Mouse (Mus musculus) heart, postnatal 36 days (tissue): Measurements from ENCODE around the gene Tube1. TPM values are rescaled to one million over a fixed set of nuclear protein-coding genes. Genes with fewer than 3 reads are reported as not detected.

Source experiments
- DNase-seq, 2 experiments: peaks; one replicate each; pipeline ENCODE4 v3.0.0; 2021 to 2022
- intact Hi-C: fragments of 180-260 bp; cut with DNase I; formaldehyde crosslinking; loops from one replicate; pipeline ENCODE4 v1.15.1; 2025
- total RNA-seq, 2 experiments: library from RNA; stranded (reverse); gene quantifications; 2 replicates each; pipeline ENCODE4 v1.2.3; 2021

Tube1 gene
- 1 to 10 TPM; 1.0 to 1.2 TPM for total RNA-seq

DNA sequence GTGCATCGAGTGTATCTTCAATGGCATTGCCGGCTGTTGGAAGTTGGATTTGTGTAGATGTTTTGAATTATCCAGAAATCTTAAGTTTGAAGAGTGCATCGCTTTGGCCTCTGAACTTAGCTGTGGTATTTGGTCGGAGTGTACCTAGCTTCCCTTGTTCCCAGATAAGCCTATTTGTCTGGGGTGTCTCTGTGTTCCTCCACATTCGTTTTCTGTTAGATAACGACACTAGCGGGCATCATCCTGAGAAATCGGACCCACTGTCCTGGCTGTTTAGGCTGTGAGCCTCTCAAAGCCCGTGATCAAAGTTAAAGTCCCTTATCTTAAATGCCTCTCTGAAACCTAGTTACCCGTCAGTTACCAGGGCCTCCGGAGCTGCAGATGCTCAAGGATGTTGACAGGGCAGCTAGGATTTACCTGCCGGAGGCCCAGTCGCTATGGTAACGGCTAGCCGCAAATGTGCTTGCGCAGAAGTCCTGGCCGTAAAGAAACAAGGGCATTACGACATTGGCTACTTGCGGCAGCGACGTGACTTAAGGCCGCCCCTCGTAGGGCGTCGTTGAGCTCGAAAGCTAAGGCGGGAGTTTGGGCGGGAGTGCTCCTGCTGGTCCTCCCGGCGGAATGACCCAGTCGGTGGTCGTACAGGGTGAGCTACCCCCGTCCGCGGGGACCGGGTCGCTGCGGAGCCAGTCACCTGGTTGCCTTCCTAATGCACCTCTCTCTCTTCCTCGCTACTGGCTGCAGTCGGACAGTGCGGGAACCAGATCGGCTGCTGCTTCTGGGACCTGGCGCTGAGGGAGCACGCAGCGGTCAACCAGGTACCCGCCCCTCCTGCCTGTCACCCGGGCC lies at the start of gene Tube1, which contains the start of gene Fam229b:
TSS of gene Tube1 (plus strand) at position 515 of the 849 bp plus-strand sequence.
TSS of gene Fam229b (minus strand) at position 453 of the 849 bp plus-strand sequence.
- DNase-seq: peak; percentile 83 to 84
- intact Hi-C loops: no loop called here

DNA sequence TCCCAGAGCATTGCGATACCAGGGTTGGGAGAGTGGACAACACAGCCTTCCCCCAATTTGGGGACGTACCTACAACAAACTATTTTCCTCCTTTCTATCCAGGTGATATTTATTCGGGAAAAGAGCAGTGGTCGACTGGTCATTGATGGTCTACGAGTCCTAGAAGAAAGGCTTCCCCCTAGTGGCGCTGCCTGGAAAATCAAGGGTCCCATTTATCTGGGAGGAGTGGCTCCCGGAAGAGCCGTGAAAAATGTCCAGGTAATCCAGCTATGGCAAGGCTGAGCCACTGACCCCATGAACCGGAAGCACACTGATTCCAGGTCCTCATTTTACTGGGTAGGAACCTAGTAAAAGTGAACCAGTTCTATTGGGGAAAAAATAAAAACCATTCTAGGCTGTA lies 36.8 kb upstream of the Tube1 start:
- intact Hi-C loops: no loop called here
- DNase-seq: peak in 1 of 2 experiments; percentile 25

- no peak for DNase-seq
- intact Hi-C loops: no loop called here
Measured at GRCm38 (mm10) chr10:39098746-39099145, 35.0 kb upstream of the Tube1 start.

GRCm38 (mm10) chr10:39104803-39105449 lies 28.9 kb upstream of the Tube1 start:
- no peak for DNase-seq
- intact Hi-C loops: no loop called here

- DNase-seq: no peak
- intact Hi-C loops: no loop called here
Measured at GRCm38 (mm10) chr10:39106413-39106812, 27.4 kb upstream of the Tube1 start.

- no peak for DNase-seq
- intact Hi-C loops: no loop called here
Measured at GRCm38 (mm10) chr10:39106935-39107334, 26.8 kb upstream of the Tube1 start.

DNA sequence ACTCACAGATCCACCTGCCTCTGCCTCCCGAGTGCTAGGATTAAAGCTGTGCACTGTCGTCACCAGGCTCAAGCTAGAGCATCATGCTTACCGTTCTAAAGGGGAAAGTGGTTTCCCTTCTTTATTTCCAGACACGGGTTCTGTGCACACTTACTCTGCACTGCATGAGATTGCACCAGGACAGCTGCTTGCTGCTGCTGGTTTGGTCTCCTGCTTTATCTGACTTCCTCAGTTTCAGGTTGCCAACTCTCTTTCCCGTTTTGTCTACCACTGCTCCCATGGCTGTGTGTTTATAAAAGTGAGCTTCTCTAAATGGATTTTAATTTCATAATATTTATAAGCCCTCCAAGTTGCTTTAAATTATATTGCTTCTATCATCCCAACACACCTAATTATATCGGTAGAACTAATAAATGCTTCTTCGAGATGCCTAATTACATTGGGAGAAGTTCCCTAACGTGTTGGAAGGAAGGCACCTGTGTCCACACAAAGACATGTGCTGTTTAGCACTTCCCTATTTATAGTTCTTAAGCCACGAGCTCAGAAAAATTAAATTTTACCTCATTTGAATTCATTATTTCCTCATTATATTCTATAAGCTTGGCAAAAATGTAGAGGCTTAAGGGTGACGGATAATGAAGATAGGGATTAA lies 24.8 kb upstream of the Tube1 start:
- no peak for DNase-seq
- intact Hi-C loops: no loop called here

DNA sequence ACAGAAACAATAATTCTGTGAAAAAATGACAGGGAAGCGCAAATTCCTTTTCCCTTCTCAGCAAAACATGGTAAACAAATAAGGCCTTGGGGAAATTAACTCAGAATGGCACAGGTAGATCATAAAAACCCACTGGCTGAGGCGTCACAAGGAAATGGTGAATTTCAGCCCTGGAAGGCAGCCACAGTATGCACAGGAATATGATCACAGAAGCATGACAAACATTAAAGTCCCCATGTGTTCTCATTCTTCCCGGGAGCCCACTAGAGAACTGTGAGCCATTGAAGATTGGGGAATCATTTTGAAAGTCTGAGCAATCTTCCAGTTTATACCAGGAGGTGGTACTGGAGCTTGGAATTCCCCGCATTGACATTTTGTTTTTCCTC lies 24.3 kb upstream of the Tube1 start:
- no peak for DNase-seq
- intact Hi-C loops: no loop called here

DNA sequence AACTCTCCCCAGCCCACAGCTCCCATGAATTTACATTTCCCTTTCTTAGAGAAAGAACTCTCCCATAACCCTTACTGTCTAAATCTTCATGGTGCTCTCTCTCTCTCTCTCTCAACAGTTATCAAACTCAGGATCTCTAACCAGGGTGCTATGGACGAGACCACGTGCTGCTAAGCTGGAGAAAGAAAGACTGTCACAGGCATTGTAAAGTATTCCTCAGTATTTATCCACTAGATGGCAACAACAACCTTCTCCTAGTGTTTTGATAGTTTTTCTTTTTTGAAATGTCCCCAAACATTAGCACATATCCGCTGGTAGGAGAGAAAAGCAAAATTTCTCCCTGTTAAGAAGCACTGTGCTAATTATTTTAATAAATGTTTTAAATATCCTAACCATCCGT lies 12.4 kb upstream of the Tube1 start:
- intact Hi-C loops: no loop called here
- no peak for DNase-seq

DNA sequence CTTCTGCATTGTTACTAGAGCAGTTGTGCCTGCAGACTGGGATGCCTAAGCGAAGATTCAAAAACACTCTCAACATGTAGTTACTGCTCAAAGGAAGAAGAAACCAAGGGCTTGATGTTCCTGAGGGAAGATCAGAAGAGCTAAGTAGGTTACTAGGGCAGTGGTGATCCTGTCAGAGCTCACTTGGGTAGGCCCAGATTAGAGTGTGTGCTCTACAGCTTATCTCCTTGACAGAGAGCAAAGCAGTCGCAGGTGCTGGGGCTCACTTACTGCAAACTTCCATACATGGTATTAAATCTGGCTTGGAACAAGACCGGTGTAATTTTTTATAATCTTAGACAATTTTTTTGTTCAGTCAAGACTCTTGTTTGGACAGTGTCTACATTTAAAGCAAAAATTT lies 4.0 kb downstream of the Tube1 start:
- intact Hi-C loops: no loop called here
- no peak for DNase-seq

- intact Hi-C loops: no loop called here
- no peak for DNase-seq
Measured at GRCm38 (mm10) chr10:39138761-39139160, 5.0 kb downstream of the Tube1 start.

DNA sequence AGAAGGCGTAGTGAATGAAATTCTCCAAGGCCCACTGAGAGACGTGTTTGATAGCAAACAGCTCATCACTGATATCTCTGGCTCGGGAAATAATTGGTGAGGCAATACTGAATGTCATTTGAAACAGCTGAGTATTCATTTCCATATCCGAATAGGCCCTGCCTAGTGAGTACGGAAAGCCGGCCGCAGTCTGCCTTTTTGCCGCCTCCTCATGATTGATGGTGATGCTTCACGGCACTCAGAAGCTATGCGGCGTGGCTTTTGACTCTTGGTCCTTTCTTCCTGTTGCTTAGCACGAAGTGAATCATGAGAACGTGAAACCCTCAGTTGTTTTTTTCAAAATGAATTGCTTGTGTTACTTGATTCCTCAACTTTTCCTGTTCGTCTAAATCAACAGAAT lies 7.1 kb downstream of the Tube1 start:
- intact Hi-C loops: no loop called here
- DNase-seq: no peak

GRCm38 (mm10) chr10:39141401-39141800 lies 7.6 kb downstream of the Tube1 start:
- DNase-seq: no peak
- intact Hi-C loops: no loop called here

GRCm38 (mm10) chr10:39142216-39142615 lies 8.4 kb downstream of the Tube1 start:
- intact Hi-C loops: no loop called here
- DNase-seq: no peak

DNA sequence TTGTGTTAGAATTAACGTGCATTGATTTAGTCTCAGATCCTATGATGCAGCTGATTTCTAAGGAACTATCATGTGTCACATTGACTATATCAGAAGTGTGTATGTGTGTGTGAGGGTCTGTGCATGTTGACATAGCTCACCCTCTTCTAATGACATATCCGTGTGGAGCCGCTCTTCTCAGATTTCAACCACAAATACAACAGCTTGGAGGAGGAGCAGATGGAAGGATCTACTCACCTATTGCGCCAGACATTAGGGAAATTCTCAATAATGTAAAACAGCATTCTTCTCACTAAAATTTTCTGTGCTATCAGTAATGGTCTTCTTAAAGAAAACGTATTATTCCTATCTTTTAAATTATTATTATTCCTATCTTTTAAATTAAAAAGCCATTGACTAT lies 22.9 kb downstream of the Tube1 start:
- DNase-seq: no peak
- intact Hi-C loops: no loop called here

DNA sequence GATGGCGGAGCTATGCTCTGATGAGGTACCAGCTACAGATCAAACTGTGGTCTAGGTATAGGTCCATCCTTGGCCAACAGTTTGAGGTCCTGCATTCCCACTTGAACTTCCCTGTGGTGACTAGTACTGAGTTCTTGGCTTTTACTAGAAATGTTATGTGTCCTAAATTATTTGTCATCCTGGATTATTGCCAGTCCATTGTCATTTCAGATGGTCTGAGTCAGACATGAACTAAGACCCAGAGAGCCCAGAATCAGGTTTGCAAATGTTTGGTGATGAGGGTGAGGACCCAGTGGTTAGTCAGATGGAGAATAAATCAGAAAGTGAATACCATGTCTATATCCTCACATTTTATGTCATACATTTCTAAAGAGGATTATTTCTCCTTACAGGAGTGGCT lies 23.5 kb downstream of the Tube1 start:
- intact Hi-C loops: no loop called here
- no peak for DNase-seq

DNA sequence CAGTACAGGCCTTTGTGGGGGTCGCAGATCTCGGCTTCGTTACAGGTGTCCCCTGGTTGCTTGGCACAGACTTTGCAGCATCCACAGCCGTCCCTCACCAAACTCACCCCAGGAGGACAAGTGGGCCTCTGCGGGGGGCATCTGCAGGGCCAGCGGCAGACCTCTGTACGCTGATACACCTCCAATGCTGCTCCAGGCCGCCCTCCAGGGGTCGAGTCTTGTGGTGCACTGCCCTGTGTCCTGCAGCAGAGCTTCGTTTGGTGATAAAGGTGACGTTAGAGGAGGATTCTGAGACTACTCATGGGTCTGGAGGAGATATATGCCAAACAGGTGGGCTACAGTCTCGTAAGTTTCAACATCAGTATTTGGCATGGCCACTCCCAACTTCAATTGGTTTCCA lies 24.5 kb downstream of the Tube1 start:
- DNase-seq: no peak
- intact Hi-C loops: no loop called here

GRCm38 (mm10) chr10:39161406-39161805 lies 27.6 kb downstream of the Tube1 start:
- no peak for DNase-seq
- intact Hi-C loops: no loop called here

GRCm38 (mm10) chr10:39162666-39163484 lies 29.1 kb downstream of the Tube1 start:
- no peak for DNase-seq
- intact Hi-C loops: no loop called here

- DNase-seq: no peak
- intact Hi-C loops: no loop called here
Measured at GRCm38 (mm10) chr10:39163694-39164093, 29.9 kb downstream of the Tube1 start, which contains the start of gene Ccn6. Gene Ccn6 (minus strand): TSS chr10:39163794.
